Mouse (Mus musculus): Measurements from ENCODE around the gene 4930503B20Rik. TPM values are rescaled to one million over a fixed set of nuclear protein-coding genes. Genes with fewer than 3 reads are reported as not detected.

The 4930503B20Rik gene
- total and polyA plus RNA-seq, 2 experiments from 2014 or later = not detected

DNA sequence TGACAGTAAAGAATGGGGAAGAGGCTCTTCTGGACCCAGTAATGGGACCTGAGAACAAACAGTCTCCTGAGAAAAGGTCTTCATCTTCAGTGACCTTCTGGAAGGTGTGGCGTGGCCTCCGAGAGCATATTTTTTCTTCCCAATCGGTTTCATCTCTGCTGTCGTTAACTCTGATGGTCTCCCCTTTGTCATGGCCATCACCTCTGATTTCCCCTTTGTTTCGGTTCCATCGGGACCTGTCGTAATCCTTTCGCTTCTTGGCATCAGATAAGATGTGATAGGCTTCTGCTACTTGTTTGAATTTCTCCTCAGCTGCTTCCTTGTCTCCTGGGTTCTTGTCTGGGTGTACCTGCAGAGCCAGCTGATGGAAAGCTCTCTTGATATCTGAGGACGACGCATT lies 401 bp downstream of the 4930503B20Rik start:
- Histone ChIP-seq H3K4me1 (ENCODE audit: control insufficient read depth, insufficient read depth) (no peaks in the 10 kb centered on the region), H3K27me3 (ENCODE audit: control insufficient read depth, insufficient read depth, low read length) (no peaks in the 10 kb centered on the region), H3K4me3 (ENCODE audit: low read depth, low read length) (no peak overlapping the region), H3K4me2 (ENCODE audit: low read depth, low read length) (no peak overlapping the region), H3K9ac (replicated peaks; ENCODE audit: low read depth, low read length) (no peak overlapping the region), H3K27ac (ENCODE audit: low read depth) (no peak overlapping the region), H3K9me3 (replicated peaks; ENCODE audit: control insufficient read depth, low read length) (no peaks in the 10 kb centered on the region), H3K36me3 (replicated peaks; ENCODE audit: control insufficient read depth, insufficient read depth, low read length) (no peaks in the 10 kb centered on the region)
- 88% methylated on average over 10 of the region's 10 CpGs for WGBS
- DNase-seq (ENCODE audit: low spot score) (no peak), ATAC-seq (ENCODE audit: insufficient read depth, low read depth) (no peak)
- TF ChIP-seq EP300 (IDR thresholded peaks at IDR 0.05; ENCODE audit: low read depth) = no peak

DNA sequence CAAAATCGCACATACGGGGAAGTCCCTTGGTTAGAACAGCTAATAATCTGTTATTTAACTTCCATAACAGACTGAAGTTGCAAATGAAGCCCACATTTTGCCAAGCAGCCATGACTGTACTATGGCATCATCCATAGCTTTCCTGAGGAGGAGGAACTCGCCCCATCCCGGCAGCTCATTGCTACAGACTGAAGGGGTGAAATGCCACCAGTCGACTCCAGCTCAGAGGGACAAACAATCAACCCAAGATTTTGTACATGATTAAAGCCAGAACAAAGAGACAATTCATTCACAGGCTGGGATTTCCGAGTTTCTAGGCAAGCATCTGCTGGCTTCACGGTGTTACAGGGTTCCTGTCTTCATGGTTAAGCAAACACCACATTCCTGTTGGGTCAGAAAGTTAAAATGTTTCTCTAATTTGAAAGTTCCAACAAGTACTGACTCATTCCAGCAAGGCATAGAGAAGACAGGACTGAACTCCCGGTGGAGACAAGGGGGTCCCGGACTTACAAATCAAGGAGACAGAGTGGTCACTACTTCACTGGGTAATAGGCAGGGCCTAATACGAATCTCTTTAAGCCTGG lies 1.7 kb downstream of the 4930503B20Rik start:
- H3K27me3 ChIP-seq (ENCODE audit: control insufficient read depth, insufficient read depth, low read length) = no peaks in the 10 kb centered on the region
- H3K36me3 ChIP-seq (replicated peaks; ENCODE audit: control insufficient read depth, insufficient read depth, low read length) = no peaks in the 10 kb centered on the region
- no peak overlapping the region for H3K4me3 ChIP-seq (ENCODE audit: low read depth, low read length)
- DNase-seq (ENCODE audit: low spot score) (no peak), ATAC-seq (ENCODE audit: insufficient read depth, low read depth) (no peak)
- TF ChIP-seq EP300 (IDR thresholded peaks at IDR 0.05; ENCODE audit: low read depth) (no peak), CTCF (IDR thresholded peaks at IDR 0.05; ENCODE audit: low read depth) (no peak)
- no peaks in the 10 kb centered on the region for H3K4me1 ChIP-seq (ENCODE audit: control insufficient read depth, insufficient read depth)
- 73% methylated on average over 10 of the region's 10 CpGs for WGBS
- H3K9ac ChIP-seq (replicated peaks; ENCODE audit: low read depth, low read length) = no peak overlapping the region
- no peak overlapping the region for H3K27ac ChIP-seq (ENCODE audit: low read depth)
- H3K9me3 ChIP-seq (replicated peaks; ENCODE audit: control insufficient read depth, low read length) = no peaks in the 10 kb centered on the region
- H3K4me2 ChIP-seq (ENCODE audit: low read depth, low read length) = no peak overlapping the region

DNA sequence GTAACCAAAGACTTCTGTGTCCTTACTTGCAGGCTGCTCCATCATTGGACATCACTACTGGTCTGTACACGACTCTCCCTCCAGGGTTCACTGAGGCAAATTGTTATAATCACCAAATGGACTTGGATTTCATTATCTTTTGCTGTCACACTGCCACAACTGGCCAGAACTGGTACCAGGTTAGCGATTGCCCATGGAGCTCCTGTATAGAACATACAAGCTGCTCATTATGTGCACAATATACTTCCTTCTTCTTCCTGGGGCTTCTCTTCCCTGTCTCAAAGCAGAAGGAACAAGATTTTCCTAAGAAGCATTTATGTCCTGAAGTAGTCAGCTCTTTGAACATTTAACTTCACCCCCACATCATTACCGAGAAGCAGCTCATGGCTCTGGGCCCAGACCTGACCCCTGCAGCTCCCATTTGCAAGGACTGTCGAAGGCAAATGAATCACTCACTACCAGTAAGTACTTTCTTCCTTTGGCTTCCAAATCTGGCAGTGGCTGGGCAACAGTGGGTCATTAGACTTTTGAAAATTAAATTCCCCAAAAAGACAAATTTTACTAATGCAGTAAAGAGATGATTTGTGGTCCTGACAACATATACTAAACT lies 9.2 kb downstream of the 4930503B20Rik start:
- Histone ChIP-seq H3K4me1 (ENCODE audit: control insufficient read depth, insufficient read depth) (peaks cover 8% of the 10 kb centered on the region), H3K36me3 (replicated peaks; ENCODE audit: control insufficient read depth, insufficient read depth, low read length) (no peaks in the 10 kb centered on the region), H3K9me3 (replicated peaks; ENCODE audit: control insufficient read depth, low read length) (no peaks in the 10 kb centered on the region), H3K4me2 (ENCODE audit: low read depth, low read length) (no peak overlapping the region), H3K9ac (replicated peaks; ENCODE audit: low read depth, low read length) (no peak overlapping the region), H3K27ac (ENCODE audit: low read depth) (no peak overlapping the region), H3K4me3 (ENCODE audit: low read depth, low read length) (no peak overlapping the region), H3K27me3 (ENCODE audit: control insufficient read depth, insufficient read depth, low read length) (no peaks in the 10 kb centered on the region)
- no peak for ATAC-seq (ENCODE audit: insufficient read depth, low read depth)
- TF ChIP-seq EP300 (IDR thresholded peaks at IDR 0.05; ENCODE audit: low read depth) (no peak), CTCF (IDR thresholded peaks at IDR 0.05; ENCODE audit: low read depth) (no peak)
- no peak for DNase-seq (ENCODE audit: low spot score)
- WGBS = 47% methylated on average over 4 of the region's 4 CpGs

DNA sequence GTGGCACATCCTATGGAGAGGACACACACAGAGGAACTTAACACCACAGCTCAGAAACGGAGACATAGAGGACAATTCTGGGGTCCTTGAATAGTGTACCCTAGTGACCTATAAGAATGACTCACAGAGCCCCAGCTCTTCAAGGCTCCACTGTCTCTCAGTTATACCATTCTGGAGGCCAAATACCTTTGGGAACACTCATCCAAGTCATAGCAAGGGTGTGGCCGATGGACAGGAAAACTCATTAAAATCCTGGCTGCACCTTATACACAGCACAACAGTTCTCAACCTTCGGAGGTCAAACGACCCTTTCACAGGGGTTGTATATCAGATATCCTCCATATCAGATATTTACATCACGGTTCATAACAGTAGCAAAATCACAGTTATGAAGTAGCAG lies 18.6 kb downstream of the 4930503B20Rik start:
- no peak overlapping the region for H3K4me3 ChIP-seq (ENCODE audit: low read depth, low read length)
- H3K4me2 ChIP-seq (ENCODE audit: low read depth, low read length) = no peak overlapping the region
- no peak for TF ChIP-seq EP300 (IDR thresholded peaks at IDR 0.05; ENCODE audit: low read depth)
- TF ChIP-seq CTCF (IDR thresholded peaks at IDR 0.05; ENCODE audit: low read depth) = no peak
- H3K9me3 ChIP-seq (replicated peaks; ENCODE audit: control insufficient read depth, low read length) = no peaks in the 10 kb centered on the region
- DNase-seq (ENCODE audit: low spot score) (no peak), ATAC-seq (ENCODE audit: insufficient read depth, low read depth) (no peak)
- no peaks in the 10 kb centered on the region for H3K36me3 ChIP-seq (replicated peaks; ENCODE audit: control insufficient read depth, insufficient read depth, low read length)
- H3K27ac ChIP-seq (ENCODE audit: low read depth) = no peak overlapping the region
- no peaks in the 10 kb centered on the region for H3K4me1 ChIP-seq (ENCODE audit: control insufficient read depth, insufficient read depth)
- WGBS = 79% methylated on average over 5 of the region's 5 CpGs
- no peaks in the 10 kb centered on the region for H3K27me3 ChIP-seq (ENCODE audit: control insufficient read depth, insufficient read depth, low read length)
- no peak overlapping the region for H3K9ac ChIP-seq (replicated peaks; ENCODE audit: low read depth, low read length)

DNA sequence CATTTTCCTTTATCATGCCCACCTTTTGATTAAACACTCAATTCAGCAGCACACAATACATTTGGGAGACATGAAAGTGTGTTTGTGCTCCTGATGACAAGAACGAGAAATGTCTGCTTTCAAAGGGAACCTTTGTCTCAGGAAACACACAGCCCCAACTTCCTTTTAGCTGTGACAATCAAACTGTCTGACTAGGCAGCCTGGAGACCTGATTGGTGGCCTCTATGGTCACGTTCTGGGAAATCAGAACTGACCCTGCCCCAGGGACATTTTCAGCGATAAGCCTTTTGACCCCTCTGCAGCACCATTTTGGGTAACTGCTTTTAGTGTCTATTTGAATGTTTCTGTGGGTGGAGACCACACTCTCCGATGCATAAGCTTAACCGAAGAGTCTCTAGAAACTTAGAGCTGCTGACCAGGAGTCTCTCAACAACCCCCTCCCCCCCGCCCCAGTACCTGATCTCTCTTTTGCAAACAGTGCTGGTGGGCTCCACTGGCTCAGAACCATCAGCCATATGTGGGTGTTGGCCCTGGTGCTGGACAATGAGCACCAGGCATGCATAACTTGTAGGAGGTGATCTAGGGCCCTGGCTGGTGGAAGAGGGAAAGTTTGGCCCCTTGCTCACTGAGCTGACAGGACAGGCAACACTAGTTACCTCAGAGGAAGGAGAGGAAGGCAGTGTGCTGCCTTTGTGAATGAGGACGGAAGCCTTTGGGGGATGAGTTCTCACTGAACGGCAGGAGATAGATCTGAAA lies 22.7 kb downstream of the 4930503B20Rik start:
- H3K4me2 ChIP-seq (ENCODE audit: low read depth, low read length) = no peak overlapping the region
- ATAC-seq (ENCODE audit: insufficient read depth, low read depth) = no peak
- no peaks in the 10 kb centered on the region for H3K9me3 ChIP-seq (replicated peaks; ENCODE audit: control insufficient read depth, low read length)
- H3K4me1 ChIP-seq (ENCODE audit: control insufficient read depth, insufficient read depth) = no peaks in the 10 kb centered on the region
- no peak for DNase-seq (ENCODE audit: low spot score)
- 61% methylated on average over 8 of the region's 8 CpGs for WGBS
- H3K27me3 ChIP-seq (ENCODE audit: control insufficient read depth, insufficient read depth, low read length) = no peaks in the 10 kb centered on the region
- H3K27ac ChIP-seq (ENCODE audit: low read depth) = no peak overlapping the region
- H3K9ac ChIP-seq (replicated peaks; ENCODE audit: low read depth, low read length) = no peak overlapping the region
- TF ChIP-seq EP300 (IDR thresholded peaks at IDR 0.05; ENCODE audit: low read depth) = no peak
- no peak for TF ChIP-seq CTCF (IDR thresholded peaks at IDR 0.05; ENCODE audit: low read depth)
- no peak overlapping the region for H3K4me3 ChIP-seq (ENCODE audit: low read depth, low read length)
- no peaks in the 10 kb centered on the region for H3K36me3 ChIP-seq (replicated peaks; ENCODE audit: control insufficient read depth, insufficient read depth, low read length)

All from heart, postnatal 0 days (tissue).